Mouse (Mus musculus) cerebellum, adult 18-20 months (tissue): ENCODE results near the gene Xkr7.
A peak's percentile ranks its signal among the peaks of the same experiment; 100 is the strongest.

ENCODE experiments used
- DNase-seq, 2 experiments: peaks; one replicate each; pipeline ENCODE4 v3.0.0; 2021

Xkr7 gene

DNA sequence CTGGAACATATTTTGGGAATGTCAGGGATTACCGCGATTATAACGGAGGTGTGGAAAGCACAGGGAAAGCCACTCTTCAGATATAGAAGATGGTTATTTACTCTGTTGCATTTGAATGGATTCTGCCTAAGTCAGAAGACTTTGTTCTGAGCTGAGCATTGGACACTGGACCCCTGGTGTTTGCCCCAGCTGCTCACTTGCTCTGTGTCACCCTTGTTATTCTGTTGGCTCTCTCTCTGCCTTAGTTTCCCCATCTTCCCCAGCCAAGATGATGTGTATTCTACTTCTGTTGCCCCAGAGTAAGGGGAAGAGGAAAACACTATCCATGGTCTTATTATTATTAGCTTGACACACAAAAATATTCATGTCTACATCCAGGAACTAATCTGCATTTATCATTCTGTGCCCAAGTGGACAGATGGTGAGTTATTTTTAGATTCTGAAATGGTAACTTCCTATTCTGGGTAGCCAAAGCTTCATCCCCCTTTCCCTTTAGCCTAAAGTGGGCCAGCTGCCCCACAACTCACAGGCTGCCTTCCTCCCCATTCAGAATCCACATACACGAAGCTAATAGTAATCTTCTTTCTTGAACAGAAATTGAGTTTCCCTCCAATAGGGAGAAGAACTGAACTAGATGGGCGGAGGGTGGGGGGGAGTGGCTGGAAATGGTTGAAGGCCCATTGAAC lies 2.0 kb downstream of the Xkr7 start:
- DNase-seq: peak; percentile 73 to 77

DNA sequence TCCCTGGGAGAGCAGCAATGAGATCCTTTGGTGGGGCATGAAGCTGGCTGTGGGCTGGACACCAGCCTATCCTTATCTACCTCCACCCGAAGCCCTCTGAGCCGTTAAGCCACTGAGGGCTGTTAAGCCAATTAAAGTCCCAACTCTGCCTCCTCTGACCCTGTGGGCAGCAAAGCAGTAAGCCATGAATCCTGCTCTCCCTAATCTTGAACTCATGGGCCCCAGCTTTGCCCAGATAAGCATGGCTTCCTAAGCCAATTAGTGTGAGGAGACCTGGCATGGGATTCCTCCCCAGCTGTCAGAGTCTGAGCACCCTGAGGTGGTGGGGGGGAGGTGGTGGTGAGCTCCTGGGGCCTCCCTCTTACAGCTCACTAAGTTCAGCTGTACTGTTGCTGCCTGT lies 5.0 kb downstream of the Xkr7 start:
- no peak for DNase-seq

DNA sequence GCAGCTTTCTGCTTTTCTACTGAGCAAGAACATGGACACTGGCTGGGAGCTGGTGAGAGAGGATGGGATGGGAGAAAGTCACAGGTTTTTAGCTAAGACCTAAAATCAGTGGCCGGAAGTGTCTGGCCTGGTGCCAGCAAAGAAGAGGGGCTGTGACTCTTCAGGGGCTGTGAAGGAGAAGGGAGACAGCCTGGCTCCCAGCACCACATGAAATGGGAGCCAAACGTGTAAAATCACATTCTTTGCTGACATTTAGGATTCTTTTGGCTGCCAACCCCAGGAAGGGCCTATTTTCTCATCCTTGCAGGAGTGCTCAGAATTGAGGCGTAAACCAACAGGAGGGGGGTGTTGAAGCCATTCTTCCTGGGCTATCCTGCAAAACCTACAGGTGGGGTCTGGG lies 12.2 kb downstream of the Xkr7 start:
- DNase-seq: peak in 1 of 2 experiments; percentile 29

DNA sequence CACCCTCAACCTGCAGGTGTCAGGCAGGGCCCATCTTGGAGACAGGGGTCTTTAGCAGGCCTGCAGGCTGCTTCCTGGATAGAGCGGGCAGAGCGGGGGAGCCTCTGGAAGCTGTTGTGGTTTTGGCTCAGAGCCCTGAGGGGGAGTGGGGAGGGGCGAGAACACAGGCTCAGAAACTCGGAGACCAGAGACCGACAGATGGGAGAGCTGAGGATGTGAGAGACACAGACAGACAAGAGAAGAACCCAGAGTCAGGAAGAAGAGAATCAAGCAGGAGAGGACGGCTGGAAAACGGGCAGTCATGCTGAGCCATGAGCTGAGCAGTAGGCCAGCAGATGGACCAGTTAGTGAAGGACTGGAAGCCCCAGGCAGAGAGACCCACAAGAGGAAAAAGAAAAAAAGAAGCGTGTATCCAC lies 14.2 kb downstream of the Xkr7 start:
- peak; percentile 52 to 66 for DNase-seq

DNA sequence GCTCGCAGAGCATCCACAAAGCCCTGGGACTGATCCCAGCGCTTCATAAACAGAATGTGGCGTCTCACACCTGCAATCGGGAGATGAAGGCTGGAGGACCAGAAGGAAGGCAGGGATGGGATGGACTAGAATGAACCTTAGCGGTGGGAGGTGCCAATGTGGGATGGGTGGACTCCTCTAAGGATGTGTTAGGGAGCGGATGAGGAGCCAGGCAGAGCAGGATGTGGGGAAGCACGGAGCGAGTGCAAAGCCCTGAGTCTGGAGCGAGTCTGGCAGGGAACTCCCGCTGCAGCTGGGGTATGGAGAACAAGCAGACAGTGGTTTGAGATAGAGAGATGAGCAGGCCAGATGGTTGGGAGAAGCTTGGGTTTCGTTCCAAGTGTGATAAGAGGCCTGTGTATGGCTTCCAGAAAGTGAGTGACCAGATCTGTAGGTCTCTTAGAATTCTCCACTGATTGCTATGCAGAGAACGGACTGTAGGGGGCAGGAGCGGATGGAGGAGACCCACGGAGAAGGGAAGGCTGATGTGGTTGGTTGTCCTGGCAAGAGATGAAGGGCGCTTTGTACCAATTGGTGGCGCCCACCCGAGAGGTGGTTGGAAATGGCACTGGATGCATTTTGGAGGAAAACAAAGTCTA lies 16.3 kb downstream of the Xkr7 start:
- peak; percentile 78 to 79 for DNase-seq

DNA sequence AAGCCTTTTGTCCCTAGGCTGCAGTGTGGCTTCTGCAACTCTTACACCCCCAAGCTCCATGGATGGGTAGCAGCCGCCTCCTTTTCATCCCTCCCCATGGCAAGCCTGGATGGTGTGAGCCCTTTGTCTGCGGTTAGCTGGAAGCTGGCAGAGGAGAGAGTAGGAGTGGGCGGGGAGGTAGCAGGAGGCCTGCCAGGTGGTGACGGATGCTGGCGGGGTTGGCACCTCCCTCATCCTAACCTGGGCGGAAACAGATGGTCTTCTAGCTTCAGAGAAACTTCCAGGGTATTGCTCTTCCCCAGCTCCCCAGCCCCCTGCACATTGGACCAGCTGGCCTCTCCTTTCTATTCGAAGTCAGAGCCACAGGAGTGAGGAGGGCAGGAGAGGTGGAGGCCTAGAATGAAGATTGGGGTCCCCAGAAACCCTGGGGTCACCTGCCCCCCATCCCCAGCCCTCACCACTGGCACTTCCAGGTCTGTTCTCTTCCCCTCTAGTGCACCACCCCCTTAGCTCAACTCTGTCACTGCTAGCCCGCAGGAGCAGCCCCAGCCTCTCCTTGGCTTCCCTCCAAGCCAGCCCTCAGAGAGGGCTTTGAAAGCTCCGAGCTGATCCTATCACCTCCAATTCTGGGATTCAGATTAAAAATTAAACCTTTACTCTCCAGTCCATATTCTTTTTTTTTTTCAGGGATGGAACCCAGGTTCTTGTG lies 17.8 kb downstream of the Xkr7 start:
- peak; percentile 95 to 96 for DNase-seq

DNA sequence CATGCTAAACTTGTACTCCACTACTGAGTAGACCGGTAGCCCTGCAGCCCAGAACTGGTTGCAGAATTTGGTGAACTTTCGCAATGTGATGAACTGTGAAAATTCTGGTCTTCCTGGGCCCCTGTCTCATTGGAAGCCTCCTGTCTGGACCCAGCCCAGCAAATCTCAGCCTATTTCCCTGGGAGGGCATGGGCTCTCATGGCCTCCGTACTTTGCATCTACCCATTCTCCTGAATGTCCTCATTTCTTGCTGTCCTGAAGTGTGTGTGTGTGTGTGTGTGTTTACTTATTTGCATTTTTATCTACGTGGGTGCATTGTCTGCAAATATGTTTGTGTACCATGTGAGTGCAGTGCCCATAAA lies 18.3 kb downstream of the Xkr7 start:
- DNase-seq: no peak

DNA sequence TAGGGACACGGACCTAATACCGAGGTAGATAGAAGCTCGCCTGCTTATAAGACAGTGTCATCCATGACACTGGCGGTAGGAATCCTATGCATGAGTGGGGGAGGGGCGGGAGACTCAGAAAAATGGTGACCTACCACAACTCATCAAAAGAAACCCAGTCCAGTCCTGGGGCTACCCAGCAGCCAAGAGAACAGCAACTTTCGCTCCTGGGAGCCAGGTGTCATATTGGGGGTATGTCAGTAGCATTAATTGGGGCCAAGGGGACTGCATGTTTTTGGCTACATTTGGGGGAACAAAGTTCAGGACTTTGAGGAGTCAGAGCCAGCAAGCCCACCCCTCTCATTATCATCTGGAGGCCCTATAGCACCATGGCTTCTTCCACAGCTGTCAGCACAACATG lies 19.4 kb downstream of the Xkr7 start:
- no peak for DNase-seq

DNA sequence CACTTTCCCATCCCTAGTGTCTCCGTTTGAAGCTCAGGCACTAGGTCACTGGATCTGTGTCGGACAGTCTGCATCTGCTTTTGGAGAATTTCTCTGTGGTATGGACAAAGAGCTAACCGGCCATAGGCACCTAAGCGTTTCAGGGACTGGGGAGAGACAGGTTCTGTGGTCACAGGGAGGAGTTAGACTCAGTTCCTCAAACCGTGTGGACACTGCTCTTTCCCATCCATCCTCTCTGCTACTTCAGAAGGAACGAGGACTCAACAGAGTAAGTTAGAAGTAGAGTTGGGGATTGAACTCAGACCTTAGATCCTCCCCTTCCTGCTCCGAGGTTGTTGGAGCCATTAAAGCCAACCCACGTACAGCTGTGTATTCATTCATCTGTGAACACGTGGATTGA lies 19.9 kb downstream of the Xkr7 start:
- no peak for DNase-seq

DNA sequence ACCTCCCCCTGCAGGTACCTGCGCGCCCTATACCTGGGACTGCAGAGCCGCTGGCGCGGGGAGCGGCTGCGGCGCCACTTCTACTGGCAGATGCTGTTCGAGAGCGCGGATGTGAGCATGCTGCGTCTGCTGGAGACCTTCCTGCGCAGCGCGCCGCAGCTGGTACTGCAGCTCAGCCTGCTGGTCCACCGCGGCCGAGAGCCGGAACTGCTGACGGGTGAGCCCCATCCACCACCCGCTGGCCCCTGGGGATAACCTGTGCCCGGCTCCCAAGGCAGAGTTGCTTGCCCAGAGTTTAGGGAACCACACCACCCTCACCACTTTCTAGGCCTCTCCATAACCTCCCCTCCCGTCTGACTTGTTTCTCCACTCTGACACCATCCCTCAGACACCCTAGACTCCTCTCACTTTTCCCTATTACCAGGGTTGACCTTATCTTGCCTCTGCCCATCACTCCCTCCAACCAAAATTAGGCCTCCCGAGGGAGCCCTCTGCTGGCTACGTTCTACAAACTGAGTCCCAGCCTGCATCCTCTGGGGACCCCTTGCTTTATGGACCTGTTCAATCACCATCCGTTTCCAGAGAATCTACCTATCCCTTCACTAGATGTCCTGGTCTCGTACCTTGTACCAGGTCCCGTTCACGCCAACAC lies 21.2 kb downstream of the Xkr7 start:
- DNase-seq: peak; percentile 67 to 70

DNA sequence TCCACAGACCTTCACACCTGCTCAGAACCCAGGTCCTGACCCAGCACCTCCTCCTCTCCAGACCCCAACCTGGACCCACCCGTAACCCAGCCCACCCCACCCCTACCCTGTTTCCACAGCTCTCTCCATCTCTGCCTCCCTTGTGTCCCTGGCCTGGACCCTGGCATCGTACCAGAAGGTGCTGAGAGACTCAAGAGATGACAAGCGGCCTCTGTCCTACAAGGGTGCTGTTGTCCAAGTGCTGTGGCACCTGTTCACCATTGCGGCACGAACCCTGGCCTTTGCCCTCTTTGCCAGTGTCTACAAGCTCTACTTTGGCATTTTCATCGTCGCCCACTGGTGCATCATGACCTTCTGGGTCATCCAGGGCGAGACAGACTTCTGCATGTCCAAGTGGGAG lies 22.2 kb downstream of the Xkr7 start:
- no peak for DNase-seq

DNA sequence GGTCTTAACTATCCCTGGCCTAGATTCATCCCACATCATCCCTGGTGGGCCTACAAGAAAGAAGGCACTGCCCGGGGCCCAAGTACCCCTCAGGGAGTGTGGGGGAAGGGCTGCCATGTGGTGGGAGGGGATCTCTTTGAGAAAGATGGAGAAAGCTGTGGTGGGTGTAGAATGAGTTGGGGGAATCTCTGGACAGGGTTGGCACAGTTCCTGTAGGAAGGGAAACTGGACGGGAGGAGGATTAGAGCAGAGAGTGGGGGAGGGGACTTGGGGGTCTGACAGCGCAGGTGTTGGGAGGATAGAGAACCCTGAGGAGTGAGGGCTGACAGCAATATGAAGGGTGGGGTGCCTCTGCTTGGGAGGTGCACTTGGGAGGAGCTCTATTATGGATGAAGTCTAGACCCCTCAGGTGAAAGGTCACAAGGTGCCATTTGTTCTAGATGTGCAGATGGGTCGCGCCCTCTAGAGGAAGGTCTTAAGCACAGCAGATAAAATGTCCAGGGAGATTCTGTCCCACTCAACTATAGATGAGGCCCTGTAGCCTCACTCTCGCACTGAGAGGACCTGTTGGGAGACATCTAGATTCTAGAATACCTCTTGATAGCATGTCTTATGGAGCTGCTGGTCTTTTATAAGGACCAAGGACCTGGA lies 23.7 kb downstream of the Xkr7 start:
- peak in 1 of 2 experiments; percentile 31 for DNase-seq

DNA sequence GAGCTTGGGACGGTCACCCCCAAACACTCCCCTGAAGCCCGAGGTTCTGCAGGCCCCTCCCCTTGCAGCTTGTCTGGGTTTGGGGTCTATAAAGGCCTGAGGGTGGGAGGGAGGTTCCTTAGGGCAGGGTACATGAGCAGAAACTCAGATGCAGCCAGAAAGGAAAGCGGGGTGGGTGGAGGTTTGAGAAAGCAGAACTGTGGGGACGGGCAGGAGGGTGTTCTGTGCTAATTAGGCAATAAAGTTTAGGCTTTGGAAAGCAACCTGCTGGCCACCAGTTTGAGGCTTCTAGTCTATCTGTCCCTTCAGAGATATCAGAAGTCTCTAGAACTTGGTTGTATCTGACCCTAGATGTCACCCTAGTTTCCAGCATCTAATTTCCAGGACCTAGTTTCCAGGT lies 26.7 kb downstream of the Xkr7 start:
- no peak for DNase-seq

DNA sequence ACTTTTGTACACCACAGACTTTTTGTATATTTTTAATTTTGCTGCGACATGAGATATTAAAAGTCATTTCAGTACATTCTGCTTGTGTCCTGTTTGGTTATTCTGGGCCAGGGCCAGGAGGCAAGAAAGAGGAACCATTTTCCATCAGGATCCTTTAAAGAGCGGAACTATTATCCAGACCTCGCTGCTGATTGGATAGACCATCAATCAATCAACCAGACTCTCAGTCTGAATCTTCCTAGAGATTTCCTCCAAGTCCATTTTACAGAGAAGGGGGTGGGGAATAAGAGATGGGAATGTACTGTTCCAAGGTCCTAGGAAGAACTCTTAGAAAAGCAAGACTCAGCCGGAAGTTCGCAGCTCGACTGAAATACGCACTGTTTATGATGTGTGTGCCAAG lies 28.6 kb downstream of the Xkr7 start:
- no peak for DNase-seq

DNA sequence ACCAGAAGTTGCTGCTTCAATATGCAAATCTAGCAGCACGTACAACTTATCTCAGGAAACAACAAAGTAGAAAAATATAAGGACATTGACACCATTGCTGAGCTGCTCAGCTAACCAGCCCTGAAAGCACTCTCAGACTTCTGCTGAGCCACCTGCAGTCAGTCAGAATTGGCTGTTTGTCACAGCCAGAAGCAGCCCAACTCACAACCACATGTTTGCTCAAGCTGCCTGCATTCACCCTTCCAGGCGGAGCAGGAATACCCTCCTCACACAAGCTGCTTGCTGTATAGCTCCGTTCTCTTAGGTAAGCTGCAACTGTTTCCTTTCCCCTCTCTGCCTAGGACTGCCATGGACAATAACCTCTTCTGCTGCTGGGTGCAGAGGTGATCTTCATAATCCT lies 31.7 kb downstream of the Xkr7 start:
- DNase-seq: no peak

DNA sequence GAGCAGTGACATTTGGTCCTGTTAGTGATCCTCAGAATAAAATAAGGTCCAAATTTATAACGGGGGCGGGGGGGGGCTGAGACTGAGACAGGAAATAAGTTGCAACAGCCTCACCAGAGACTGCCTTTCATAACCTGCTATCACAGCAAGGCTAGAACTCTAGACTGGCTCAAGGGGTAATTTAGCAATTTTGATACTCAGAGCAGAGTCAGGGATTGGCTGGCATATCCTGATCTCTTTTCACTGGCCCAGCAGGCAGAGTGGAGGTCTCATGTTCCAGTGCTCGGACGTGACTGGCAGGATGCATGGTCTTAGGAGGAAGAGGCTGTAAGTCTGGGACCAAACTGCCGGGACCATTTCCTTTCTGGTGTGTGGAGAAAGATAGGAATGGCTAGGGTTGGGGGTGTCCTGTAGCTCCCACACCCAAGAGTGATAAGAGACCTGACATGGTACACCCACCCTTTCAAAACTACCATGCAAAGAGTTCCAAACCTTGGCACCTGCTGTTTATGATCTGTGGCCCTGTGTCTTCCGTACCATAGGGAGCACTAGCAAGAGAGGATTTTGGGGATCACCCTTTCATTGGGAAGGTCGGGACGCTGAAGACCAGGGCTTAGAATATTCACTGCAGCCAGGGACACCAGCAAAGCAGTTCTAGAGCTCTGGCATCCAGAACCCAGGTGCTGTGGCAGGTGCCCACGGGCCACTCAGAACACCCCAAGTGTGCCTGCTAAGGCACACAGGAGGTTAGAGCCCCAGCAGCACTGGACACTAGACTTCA lies 32.7 kb downstream of the Xkr7 start:
- DNase-seq: no peak

DNA sequence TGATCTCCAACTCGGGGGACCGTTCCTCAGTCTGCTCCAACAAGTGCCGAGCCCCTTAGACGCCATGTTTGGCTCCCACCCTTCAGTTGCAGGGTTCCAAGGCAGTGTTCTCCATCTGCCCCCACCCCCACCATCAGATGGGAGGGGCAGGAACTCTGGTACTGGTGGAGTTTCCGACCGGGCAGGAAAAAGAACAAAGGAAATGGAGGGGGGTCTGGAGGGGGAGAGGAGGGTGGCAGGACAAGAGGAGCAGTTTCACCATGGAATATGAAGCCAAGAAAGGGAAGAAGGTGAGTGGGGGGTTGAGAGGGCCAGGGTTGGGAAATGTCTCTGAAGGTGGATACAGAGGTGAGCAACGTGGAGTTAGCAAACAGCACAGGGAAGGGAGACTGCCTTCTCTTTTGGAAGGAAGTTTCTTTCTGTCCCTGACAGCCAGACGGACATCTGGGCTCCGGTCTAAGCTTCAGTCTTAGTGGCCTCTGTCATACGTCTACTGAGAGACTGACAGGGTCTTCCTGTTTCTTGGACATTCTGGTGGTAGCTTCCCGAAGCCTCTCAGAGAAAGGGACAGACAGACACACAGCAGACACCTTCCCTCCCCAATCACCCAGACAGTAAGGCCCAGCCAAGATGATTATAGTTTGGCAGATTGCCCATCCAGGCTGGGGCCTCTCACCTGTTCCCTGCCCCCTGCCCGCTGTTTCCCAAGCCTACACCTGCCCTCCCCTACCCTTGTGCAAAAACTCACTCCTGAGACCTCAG lies 34.3 kb downstream of the Xkr7 start, which contains the start of gene Ccm2l:
TSS of gene Ccm2l (plus strand) at position 209 of the 762 bp plus-strand sequence.
- DNase-seq: no peak

DNA sequence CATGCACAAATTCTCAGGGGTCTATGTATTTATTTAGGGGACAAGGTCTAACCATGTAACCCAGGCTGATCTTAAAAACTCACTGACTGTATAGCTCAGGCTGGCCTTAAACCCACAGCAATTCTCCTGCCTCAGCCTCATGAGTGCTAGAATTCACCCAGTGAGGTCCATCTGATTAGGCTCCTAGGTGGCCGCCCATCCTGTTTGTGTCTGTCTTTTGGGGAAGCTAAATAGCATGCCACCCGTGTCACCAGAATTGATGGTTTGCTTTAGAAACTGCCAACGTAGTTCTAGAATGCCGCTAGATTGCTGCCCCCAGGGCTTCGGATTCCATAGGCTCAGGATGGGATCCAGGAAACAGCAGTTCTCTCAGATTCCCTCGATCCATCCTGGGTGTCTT lies 35.3 kb downstream of the Xkr7 start:
- DNase-seq: no peak

DNA sequence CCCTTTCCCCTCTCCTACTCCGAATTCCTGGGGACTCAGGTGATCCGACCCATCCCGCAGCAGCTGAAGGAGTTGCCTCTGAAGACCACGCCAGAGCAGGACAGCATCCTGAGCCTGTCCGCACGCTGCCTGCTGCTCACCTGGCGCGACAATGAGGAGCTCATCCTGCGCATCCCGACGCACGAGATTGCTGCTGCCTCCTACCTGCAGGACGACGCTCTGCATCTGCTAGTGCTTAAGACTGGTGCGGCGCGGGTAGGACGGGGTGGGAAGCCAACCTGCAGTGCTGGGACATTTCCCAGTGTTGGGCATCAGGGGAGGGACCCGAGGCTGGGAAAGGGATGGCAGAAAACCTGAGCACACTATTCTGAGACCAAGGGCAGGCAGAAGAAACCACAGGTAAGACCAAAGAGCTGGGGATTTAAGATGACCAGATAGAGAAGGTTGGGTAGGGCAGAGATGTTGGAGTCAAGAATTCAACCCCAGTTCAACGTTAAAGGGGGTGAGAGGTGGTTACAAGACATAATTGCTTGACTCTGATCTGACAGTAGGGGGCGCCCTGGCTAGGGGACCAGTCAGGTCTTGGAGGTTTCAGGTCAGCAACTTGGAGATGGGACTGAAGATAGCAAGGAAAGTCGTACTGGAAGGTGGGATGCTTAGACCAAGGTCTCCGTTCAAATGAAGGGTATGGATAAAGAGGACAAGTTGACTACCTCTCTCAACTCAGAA lies 39.3 kb downstream of the Xkr7 start:
- DNase-seq: peak; percentile 60 to 63

DNA sequence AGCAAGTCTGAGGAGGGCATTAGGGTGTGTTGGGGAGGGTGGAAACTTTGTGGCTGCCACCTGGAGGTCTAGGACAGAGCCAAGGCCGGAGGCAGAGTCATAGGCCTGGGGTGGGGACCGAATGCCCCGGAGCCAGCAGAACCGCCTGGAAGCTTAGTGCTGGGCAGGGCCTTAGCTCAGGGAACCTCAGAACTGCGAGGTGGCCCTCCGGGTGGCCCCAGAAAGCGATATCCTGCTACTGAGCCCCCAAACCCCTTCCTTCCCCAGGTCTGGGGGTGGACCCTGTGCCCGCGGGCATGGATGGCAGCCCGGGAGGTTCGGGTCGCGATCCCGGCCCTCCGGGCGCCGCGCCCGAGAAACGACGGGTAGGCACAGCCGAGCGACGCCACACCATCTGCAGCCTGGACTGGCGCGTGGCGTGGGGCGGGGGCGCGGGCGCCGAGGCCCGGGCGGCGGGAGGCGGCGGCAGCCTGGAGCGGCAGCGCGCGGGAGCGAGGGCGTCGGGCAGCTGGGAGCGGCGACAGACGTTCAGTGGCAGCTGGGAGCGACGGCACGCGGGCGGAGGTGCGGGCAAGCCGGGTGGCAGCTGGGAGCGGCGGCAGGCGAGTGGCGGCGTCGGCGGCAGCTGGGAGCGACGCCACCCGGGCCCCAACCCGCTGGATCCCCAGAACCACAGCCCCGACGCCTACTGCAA lies 40.0 kb downstream of the Xkr7 start:
- DNase-seq: peak in 1 of 2 experiments; percentile 45
